Mouse (Mus musculus): Measurements from ENCODE around the gene Tie1. TPM values are rescaled to one million over a fixed set of nuclear protein-coding genes. Genes with fewer than 3 reads are reported as not detected.

Tie1 gene
- polyA plus RNA-seq, 1 experiment from 2014 or later, result 19.6 TPM

DNA sequence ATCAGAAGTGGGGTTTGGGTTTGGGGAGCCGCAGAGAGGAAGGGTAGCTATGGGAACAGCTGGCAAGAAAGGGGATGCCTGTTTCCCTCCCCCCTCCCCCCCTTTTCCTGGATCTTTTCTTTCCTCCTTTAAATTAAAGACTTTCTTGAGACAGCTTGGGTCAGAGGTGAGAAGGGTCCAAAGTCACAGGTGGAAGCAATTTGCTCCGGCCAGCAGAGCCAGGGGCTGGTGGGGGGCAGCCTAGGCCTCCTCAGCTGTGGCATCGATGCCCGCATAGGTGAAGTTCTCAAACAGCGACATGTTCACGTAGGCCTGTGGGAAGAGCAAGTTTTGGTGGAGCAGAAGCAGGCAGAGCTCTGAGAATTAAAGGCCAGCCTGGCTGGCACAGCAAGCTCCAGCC is 18.6 kb downstream of the Tie1 start:
- WGBS, result 24% methylated on average over 6 of the region's 6 CpGs
- H3K27ac ChIP-seq, result no peak overlapping the region
- no peaks in the 10 kb centered on the region for H3K36me3 ChIP-seq
- no peaks in the 10 kb centered on the region for H3K4me1 ChIP-seq
- no peak overlapping the region for H3K4me3 ChIP-seq
- H3K4me2 ChIP-seq, result no peak overlapping the region
- no peaks in the 10 kb centered on the region for H3K9me3 ChIP-seq
- no peaks in the 10 kb centered on the region for H3K27me3 ChIP-seq
- no peak overlapping the region for H3K9ac ChIP-seq
- ATAC-seq (ENCODE audit: insufficient number of reproducible peaks, insufficient read depth, low FRiP score, low TSS enrichment, low read depth), result no peak

DNA sequence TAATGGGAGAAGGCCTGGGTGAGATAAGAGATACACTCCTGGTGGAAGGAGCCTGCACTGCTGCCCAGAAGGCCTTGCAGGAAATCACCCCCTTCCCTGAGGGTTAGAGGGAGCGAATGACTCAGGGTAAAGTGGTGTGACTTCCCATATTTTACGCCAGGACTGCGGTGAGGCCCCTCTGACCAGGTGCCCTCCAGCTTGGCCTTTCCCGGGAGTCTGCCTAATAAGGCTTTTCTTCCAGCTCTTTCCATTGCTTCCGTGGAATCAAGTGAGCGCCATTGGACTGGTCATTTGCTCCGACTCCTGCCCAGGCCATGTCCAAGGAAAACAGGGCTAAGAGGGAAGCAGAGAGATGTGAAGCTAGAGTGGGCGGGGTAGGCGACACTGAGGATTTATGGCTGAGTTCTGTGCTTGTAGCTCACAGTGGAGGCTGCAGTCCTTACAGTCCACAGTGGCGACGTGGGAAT is 24.1 kb downstream of the Tie1 start:
- no peak for ATAC-seq (ENCODE audit: insufficient number of reproducible peaks, insufficient read depth, low FRiP score, low TSS enrichment, low read depth)
- Histone ChIP-seq H3K4me3 (no peak overlapping the region), H3K27ac (no peak overlapping the region), H3K9me3 (no peaks in the 10 kb centered on the region), H3K27me3 (no peaks in the 10 kb centered on the region), H3K4me1 (no peaks in the 10 kb centered on the region), H3K36me3 (no peaks in the 10 kb centered on the region), H3K9ac (no peak overlapping the region), H3K4me2 (no peak overlapping the region)
- WGBS, result 49% methylated on average over 11 of the region's 11 CpGs

DNA sequence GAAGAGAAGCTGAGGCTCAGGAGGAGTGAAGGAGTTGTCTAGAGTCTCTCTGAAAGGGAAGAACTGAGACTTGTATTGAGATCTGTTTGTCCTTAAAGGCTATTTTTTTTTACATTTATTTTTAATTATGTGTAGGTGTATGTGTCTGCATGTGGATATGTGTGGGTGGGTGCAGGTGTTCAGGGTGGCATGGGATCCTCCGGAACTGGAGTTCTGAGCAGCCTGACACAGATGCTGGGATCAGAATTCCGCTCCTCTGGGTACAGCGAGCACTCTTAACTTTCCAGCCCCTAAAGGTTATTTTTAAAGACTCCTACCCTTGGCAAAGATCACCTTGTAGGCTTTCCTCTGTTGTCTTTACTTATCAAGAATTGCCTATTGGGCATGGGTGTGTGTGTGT is 24.9 kb downstream of the Tie1 start:
- H3K27me3 ChIP-seq, result no peaks in the 10 kb centered on the region
- ATAC-seq (ENCODE audit: insufficient number of reproducible peaks, insufficient read depth, low FRiP score, low TSS enrichment, low read depth), result no peak
- 86% methylated on average over 3 of the region's 3 CpGs for WGBS

DNA sequence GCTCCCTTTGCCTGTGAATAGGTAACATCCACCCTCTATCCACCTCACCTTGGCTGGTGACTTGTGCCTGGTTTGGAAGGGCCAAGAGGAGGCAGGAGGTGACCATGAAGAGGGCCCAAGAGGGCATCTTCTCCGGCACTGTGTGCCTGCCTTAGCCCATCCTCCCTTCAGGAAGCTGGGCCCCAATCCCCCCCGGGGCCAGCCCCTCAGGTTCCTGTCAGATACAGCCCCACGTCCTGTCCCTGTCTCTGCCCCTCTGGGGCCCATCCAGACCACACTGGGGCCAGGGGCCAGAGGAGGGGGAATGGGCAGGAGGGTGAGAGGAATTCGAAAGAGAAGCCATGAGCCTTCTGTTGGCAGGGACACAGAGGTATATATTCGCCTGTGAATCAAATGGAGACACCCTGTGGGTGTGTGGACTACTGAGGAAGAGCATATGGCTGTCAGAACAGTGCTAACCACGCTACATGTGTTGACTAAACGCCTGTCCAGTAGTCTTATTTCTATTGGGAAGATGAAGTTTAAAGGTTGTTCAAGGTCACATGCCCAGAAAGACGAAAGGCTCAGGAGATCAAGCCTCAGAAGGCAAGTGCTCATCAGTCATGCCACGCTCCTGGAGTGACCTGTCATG is 32.4 kb downstream of the Tie1 start, which contains the start of gene Mpl:
Gene Mpl, minus strand, starts transcription at position 169 of the 631 bp plus-strand sequence.
- Histone ChIP-seq H3K36me3 (no peaks in the 10 kb centered on the region), H3K9me3 (no peaks in the 10 kb centered on the region), H3K9ac (no peak within 1 kb of the TSS), H3K4me2 (no peak within 1 kb of the TSS), H3K27ac (no peak within 1 kb of the TSS), H3K27me3 (no peaks in the 10 kb centered on the region), H3K4me3 (no peak within 1 kb of the TSS), H3K4me1 (no peaks in the 10 kb centered on the region)
- 65% methylated on average over 9 of the region's 9 CpGs for WGBS
- ATAC-seq (ENCODE audit: insufficient number of reproducible peaks, insufficient read depth, low FRiP score, low TSS enrichment, low read depth), result no peak

More for the DNA sequence above, 24.9 kb downstream of the Tie1 start:
- H3K9me3 ChIP-seq, result no peaks in the 10 kb centered on the region
- H3K9ac ChIP-seq, result no peak overlapping the region
- no peaks in the 10 kb centered on the region for H3K4me1 ChIP-seq
- no peak overlapping the region for H3K4me3 ChIP-seq
- H3K4me2 ChIP-seq, result no peak overlapping the region
- H3K36me3 ChIP-seq, result no peaks in the 10 kb centered on the region
- H3K27ac ChIP-seq, result no peak overlapping the region

DNA sequence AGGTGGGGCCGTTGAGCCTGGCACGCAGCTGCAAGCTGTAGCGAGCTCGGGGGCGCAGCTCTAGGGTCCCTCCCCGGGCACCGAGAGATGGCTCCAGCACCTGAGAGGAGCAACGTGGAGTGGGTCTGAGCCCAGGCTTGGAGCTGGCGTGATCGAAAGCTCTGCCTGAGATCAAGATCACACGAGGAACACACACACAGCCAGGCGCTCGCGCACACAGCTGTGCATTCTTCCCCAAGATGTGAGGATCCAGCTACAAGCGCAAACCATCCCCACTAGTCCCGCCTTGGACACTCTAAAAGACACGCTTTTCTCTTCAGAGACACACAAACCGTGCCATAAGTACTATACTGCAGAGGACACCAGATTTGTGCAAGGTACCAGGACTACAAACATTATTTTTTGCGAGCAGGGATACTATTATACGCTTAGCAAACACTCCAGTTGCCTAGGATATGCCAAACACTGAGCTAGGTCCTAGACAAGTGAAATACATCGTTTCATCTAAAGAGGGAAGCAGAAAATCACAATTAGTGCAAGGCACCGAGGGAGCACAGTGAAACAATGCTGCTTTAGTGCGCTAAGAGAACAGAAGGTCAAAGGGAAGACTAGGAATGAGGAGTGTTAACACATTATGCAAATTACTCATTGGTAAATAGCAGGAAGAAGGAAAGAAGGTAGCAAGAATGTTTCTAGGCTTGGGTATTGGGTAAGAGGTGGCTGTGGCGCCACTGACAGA is 43.3 kb downstream of the Tie1 start:
- Histone ChIP-seq H3K27me3 (no peaks in the 10 kb centered on the region), H3K9me3 (no peaks in the 10 kb centered on the region), H3K4me3 (peak overlapping the region; percentile 44), H3K4me1 (peaks cover 13% of the 10 kb centered on the region), H3K27ac (0 out of 2 replicates have a peak overlapping the region, but pooled peaks have one; percentile 18), H3K36me3 (no peaks in the 10 kb centered on the region), H3K4me2 (peak overlapping the region; percentile 78), H3K9ac (peak overlapping the region; percentile 63)
- ATAC-seq (ENCODE audit: insufficient number of reproducible peaks, insufficient read depth, low FRiP score, low TSS enrichment, low read depth), result 0 out of 2 replicates have a peak, but pooled peaks have one; percentile 2
- WGBS, result 20% methylated on average over 24 of the region's 24 CpGs

DNA sequence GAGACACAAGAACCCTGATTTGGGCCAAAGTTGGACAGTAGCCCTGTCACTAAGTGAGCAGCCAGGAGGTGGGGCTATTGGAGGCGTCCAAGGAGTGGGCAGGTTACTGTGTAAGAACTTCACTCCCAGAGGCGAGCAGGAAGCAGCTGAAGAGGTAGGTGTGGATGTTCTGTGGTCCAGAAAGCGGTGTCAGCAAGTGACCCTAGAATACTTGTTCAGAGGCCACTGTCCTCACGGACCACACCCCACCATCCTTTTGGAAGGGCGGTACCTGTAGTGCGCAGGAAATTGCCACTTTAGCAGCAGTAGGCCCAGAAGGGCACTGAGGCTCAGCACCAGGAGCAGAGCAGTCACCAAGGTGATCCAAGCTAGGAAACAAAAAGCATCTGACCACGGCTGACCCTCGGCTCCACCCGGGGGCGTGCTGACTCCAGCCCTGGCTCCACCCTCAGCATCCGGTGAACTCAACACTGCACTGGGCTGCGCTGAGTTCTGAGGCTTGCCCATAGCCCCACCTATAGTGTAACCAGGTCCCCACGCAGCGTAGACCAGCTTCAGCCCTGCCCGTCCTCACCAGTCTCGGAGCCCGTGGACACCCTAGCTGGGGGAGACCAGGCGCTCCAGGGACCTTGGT is 44.0 kb downstream of the Tie1 start:
- no peaks in the 10 kb centered on the region for H3K9me3 ChIP-seq
- H3K4me2 ChIP-seq, result peak overlapping the region; percentile 78
- peaks cover 13% of the 10 kb centered on the region for H3K4me1 ChIP-seq
- peak; percentile 53; the same call in 1 of the 2 replicates for ATAC-seq (ENCODE audit: insufficient number of reproducible peaks, insufficient read depth, low FRiP score, low TSS enrichment, low read depth)
- H3K27ac ChIP-seq, result 0 out of 2 replicates have a peak overlapping the region, but pooled peaks have one; percentile 18
- H3K27me3 ChIP-seq, result no peaks in the 10 kb centered on the region
- 20% methylated on average over 18 of the region's 18 CpGs for WGBS
- peak overlapping the region; percentile 44 for H3K4me3 ChIP-seq
- H3K36me3 ChIP-seq, result no peaks in the 10 kb centered on the region
- H3K9ac ChIP-seq, result peak overlapping the region; percentile 63

DNA sequence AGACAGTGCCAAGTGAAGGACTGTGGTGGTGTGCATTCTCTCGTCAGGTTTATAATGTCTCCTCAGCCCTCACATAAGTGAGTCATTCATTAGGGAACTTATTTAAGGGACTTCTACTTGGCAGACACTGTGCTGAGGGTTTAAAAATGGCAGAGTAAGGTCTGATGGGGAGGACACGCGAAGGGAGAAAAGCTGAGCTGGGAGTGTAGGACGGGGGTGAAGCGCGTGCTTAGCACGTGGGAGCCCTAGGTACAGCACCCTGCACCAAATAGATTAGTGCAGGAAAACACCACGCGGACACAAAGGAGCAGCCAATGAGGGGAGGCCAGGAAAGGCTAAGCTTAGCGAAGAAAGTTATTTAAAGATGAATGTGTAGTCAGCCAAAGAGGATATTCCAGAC is 44.8 kb downstream of the Tie1 start:
- Histone ChIP-seq H3K27ac (peak overlapping the region; percentile 44; the same call in 1 of the 2 replicates), H3K9ac (no peak overlapping the region), H3K4me3 (no peak overlapping the region), H3K36me3 (no peaks in the 10 kb centered on the region), H3K4me1 (peaks cover 13% of the 10 kb centered on the region), H3K9me3 (no peaks in the 10 kb centered on the region), H3K4me2 (no peak overlapping the region), H3K27me3 (no peaks in the 10 kb centered on the region)
- 80% methylated on average over 10 of the region's 10 CpGs for WGBS
- no peak for ATAC-seq (ENCODE audit: insufficient number of reproducible peaks, insufficient read depth, low FRiP score, low TSS enrichment, low read depth)

DNA sequence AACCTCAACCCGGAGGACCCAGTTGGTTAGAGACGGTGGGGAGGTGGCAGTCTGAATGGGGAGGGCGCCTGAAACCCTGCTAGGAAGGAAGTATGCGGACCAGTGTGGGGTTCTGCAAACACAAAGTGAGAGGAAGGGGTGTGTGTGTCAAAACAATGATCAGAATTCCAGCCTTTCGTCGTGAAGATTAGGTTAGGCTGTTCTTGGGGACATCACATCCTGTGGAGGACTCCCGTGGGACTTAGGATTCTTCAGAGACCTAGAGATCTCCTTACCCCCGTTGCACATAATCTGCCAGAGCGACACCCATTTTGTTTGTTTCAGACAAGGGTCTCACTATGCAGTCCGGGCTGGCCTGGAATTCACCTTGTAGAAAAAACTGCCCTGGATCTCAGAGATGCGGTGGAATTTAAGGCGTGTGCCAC is 52.0 kb downstream of the Tie1 start:
- Histone ChIP-seq H3K4me2 (peak overlapping the region; percentile 97), H3K36me3 (peaks cover 27% of the 10 kb centered on the region), H3K27me3 (no peaks in the 10 kb centered on the region), H3K27ac (peak overlapping the region; percentile 92), H3K4me3 (peak overlapping the region; percentile 70), H3K9ac (peak overlapping the region; percentile 91), H3K4me1 (peaks cover 35% of the 10 kb centered on the region), H3K9me3 (no peaks in the 10 kb centered on the region)
- WGBS, result 8% methylated on average over 12 of the region's 12 CpGs
- no peak for ATAC-seq (ENCODE audit: insufficient number of reproducible peaks, insufficient read depth, low FRiP score, low TSS enrichment, low read depth)

DNA sequence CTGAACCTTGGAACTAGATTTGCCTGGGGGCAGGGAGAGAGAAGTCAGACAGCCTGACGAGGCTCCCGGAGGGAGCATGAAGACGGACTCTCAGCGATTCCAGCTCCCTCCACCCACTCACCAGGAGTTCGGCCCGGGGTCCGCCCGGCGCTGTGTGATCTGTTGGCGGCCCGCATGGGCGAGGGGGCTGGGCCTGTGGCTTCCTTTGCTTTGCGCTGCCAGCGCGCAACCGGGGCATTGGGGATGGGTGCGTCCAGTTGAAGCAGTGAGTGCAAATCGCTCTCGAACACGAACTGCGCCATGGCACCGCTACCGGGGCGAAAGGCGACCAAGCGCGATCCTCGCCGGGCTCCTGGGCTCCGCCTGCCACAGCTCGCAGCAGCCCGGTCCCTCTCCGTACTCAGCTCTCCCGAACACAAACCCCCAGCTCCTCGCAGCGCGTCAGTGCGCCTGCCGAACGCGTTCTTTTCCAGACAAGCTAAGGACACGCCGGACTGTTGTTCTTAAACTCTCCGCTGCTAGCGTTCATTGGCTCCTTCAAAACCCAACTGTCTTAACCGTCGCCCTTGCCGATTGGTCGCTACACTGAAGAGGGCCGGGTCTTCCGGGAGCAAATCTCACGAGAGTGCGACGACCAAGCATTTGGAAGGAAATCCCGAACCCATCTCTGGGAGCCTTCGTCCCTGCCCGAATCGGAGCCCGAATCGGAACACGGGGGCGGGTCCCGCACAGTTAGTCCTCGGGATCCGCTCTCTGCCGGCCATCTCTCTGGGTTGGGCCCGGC is 52.8 kb downstream of the Tie1 start, which contains the start of gene Cdc20:
Gene Cdc20, minus strand, starts transcription at position 533 of the 784 bp plus-strand sequence.
- peak within 1 kb of the TSS; percentile 91 for H3K9ac ChIP-seq
- H3K4me3 ChIP-seq, result peak within 1 kb of the TSS; percentile 70
- WGBS, result under 1% methylated on average over 67 of the region's 67 CpGs
- H3K4me2 ChIP-seq, result peak within 1 kb of the TSS; percentile 97
- peak; percentile 94 for ATAC-seq (ENCODE audit: insufficient number of reproducible peaks, insufficient read depth, low FRiP score, low TSS enrichment, low read depth)
- H3K4me1 ChIP-seq, result peaks cover 35% of the 10 kb centered on the region
- H3K9me3 ChIP-seq, result no peaks in the 10 kb centered on the region
- no peaks in the 10 kb centered on the region for H3K27me3 ChIP-seq
- peaks cover 35% of the 10 kb centered on the region for H3K36me3 ChIP-seq
- peak within 1 kb of the TSS; percentile 92 for H3K27ac ChIP-seq

DNA sequence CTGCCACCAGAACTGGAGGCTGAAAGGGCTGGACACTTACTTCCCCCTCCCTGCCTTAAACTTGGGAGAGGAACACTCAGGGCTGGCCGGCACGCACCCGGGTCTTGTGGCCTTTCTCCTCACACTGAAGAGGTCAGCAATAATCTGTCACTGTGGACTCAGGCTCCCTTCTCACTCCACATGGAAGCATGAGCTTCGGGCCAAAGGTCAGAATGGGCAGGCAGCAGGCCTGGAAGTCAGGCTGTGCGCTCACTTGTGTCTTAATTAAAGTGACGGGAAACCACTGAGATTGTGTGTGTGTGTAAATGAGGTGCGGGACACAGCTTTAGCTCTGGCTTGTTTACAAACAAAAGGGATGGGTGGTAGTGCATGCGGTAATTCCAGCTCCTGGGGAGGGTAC is 57.5 kb downstream of the Tie1 start:
- no peak for ATAC-seq (ENCODE audit: insufficient number of reproducible peaks, insufficient read depth, low FRiP score, low TSS enrichment, low read depth)
- H3K36me3 ChIP-seq, result peaks cover 52% of the 10 kb centered on the region
- H3K4me2 ChIP-seq, result no peak overlapping the region
- H3K27ac ChIP-seq, result no peak overlapping the region
- no peak overlapping the region for H3K9ac ChIP-seq
- no peak overlapping the region for H3K4me3 ChIP-seq
- H3K4me1 ChIP-seq, result peaks cover 54% of the 10 kb centered on the region
- WGBS, result 78% methylated on average over 8 of the region's 8 CpGs
- H3K27me3 ChIP-seq, result no peaks in the 10 kb centered on the region
- no peaks in the 10 kb centered on the region for H3K9me3 ChIP-seq

Measured in embryonic facial prominence, embryonic 13.5 days (tissue).